Mouse (Mus musculus) brain, embryonic 14.5 days (tissue): ENCODE measurements around the gene Gpr156.

Experiments
- CTCF ChIP-seq: fragments of 200-500 bp; IDR thresholded peaks from 2 replicates; pipeline ENCODE4 v1.5.1; 2012; ENCODE audit warnings: inconsistent platforms, mild to moderate bottlenecking, moderate library complexity, borderline replicate concordance; ENCODE audit not compliant: insufficient read depth, insufficient read length; ENCODE audit errors: extremely low read depth
- POLR2A ChIP-seq: fragments of 200-500 bp; IDR thresholded peaks from 2 replicates; pipeline ENCODE4 v1.6.1; 2012; ENCODE audit warnings: mild to moderate bottlenecking, inconsistent platforms, borderline replicate concordance; ENCODE audit not compliant: poor library complexity, insufficient read depth, insufficient read length, severe bottlenecking; ENCODE audit errors: extremely low read depth

DNA sequence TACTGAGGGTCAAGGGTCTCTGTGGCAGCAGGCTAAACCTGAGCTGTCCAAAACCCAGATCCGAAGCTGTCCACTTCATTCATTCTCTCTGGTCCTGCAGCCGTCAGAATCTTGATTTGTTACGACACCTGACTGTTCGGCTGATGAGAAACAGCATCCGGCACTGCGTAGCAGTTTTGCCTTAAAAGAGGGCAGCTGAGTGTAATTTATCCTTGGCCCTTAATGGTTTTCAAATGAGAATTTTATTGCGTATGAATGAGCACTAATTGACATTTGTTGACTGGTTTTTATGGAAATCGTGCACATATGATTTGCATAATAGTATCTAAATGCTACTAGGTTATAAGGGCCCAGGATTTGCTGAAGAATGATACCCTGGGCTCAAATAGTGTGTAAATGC is 21.0 kb downstream of the Gpr156 start:
- TF ChIP-seq CTCF (no peak), POLR2A (no peak)
